ENCODE assay signal across 12 mouse cellular contexts in genomic region chr11:11710718-11711117, GRCm38 (mm10).
"Had no signal": no experiment of that assay in that cellular context is flagged by ENCODE, and none has a peak within 500 bp of the region (broad histone marks: within the 10 kb centered on the region; RNA-seq: fewer than 3 reads in every experiment).

No protein-coding gene starts in this region.

- H3K27me3 ChIP-seq: limb, embryonic 15.5 days; neural tube, embryonic 13.5 days had no signal

- H3K9me3 ChIP-seq: limb, embryonic 15.5 days; neural tube, embryonic 13.5 days had no signal

- ATAC-seq: intestine, postnatal 0 days had no signal

- H3K9ac ChIP-seq: limb, embryonic 15.5 days; neural tube, embryonic 13.5 days had no signal

- H3K36me3 ChIP-seq: limb, embryonic 15.5 days; neural tube, embryonic 13.5 days had no signal

- H3K4me3 ChIP-seq: limb, embryonic 15.5 days; neural tube, embryonic 13.5 days had no signal

- DNase-seq: kidney, adult 8-10 months; kidney, postnatal 25 days; layer of hippocampus, adult 9-11 months; layer of hippocampus, postnatal 36 days; lung, adult 18-20 months; midbrain, embryonic 14.5 days; retina, postnatal 1 day; thymus, postnatal 25 days had no signal

- H3K4me1 ChIP-seq: limb, embryonic 15.5 days; neural tube, embryonic 13.5 days had no signal

- H3K4me2 ChIP-seq: limb, embryonic 15.5 days; neural tube, embryonic 13.5 days had no signal

- H3K27ac ChIP-seq: limb, embryonic 15.5 days; neural tube, embryonic 13.5 days; stomach, postnatal 0 days had no signal
